Mouse (Mus musculus) ES-E14 (cell line): Measurements from ENCODE around the gene Cacna1f.

Experiments used
- CHD2 ChIP-seq: IDR thresholded peaks from 2 replicates; pipeline ENCODE4 v1.6.1; 2014; ENCODE audit warnings: mild to moderate bottlenecking, low read depth, low read length, inconsistent platforms
- HCFC1 ChIP-seq: IDR thresholded peaks from 2 replicates; pipeline ENCODE4 v1.6.1; 2012; ENCODE audit warnings: low read length, inconsistent platforms, borderline replicate concordance; ENCODE audit not compliant: insufficient read depth
- MAFK ChIP-seq: IDR thresholded peaks from 2 replicates; pipeline ENCODE4 v1.6.1; 2014; ENCODE audit warnings: mild to moderate bottlenecking, low read depth, low read length, inconsistent platforms; ENCODE audit not compliant: insufficient read depth
- ZC3H11A ChIP-seq: IDR thresholded peaks from 2 replicates; pipeline ENCODE4 v1.6.1; 2012; ENCODE audit warnings: low read depth, mild to moderate bottlenecking, inconsistent platforms, low read length, borderline replicate concordance
- ZNF384 ChIP-seq: IDR thresholded peaks from 2 replicates; pipeline ENCODE4 v1.6.1; 2012; ENCODE audit warnings: low read depth, low read length, inconsistent platforms

GRCm38 (mm10) chrX:7573176-7574086 lies 33.5 kb upstream of the Cacna1f start, which contains the start of gene Foxp3:
- TF ChIP-seq MAFK (no peak), HCFC1 (no peak), ZNF384 (no peak), ZC3H11A (no peak), CHD2 (no peak)
